Mouse (Mus musculus) embryonic facial prominence, embryonic 15.5 days (tissue): ENCODE measurements around the gene Dcaf5. TPM values are rescaled to one million over a fixed set of nuclear protein-coding genes. Genes with fewer than 3 reads are reported as not detected.

Source experiments
- ATAC-seq: fragments of 200-750 bp; cut with Nextera tagmentation; 2 replicates; pipeline ENCODE4 v1.8.0; 2017; ENCODE audit warnings: low read depth, moderate TSS enrichment; ENCODE audit not compliant: insufficient number of reproducible peaks, low FRiP score, low TSS enrichment
- H3K27ac ChIP-seq: fragments of 300-500 bp; sonication (generic); replicated peaks from 2 replicates; pipeline ENCODE4 v1.5.1; 2015; ENCODE audit warnings: mild to moderate bottlenecking, inconsistent platforms
- H3K27me3 ChIP-seq: fragments of 300-500 bp; sonication (generic); 2 replicates; pipeline ENCODE4 v1.6.1; 2015; ENCODE audit warnings: inconsistent platforms
- H3K36me3 ChIP-seq: fragments of 300-500 bp; sonication (generic); 2 replicates; pipeline ENCODE4 v1.6.1; 2015; ENCODE audit warnings: mild to moderate bottlenecking, inconsistent platforms
- H3K4me1 ChIP-seq: fragments of 300-500 bp; sonication (generic); 2 replicates; pipeline ENCODE4 v1.6.1; 2015; ENCODE audit warnings: inconsistent platforms
- H3K4me2 ChIP-seq: fragments of 300-500 bp; sonication (generic); replicated peaks from 2 replicates; pipeline ENCODE4 v1.6.1; 2015; ENCODE audit warnings: mild to moderate bottlenecking, inconsistent platforms
- H3K4me3 ChIP-seq: fragments of 300-500 bp; sonication (generic); replicated peaks from 2 replicates; pipeline ENCODE4 v1.5.1; 2015; ENCODE audit warnings: mild to moderate bottlenecking, inconsistent platforms
- H3K9ac ChIP-seq: fragments of 300-500 bp; sonication (generic); 2 replicates; pipeline ENCODE4 v1.6.1; 2015; ENCODE audit warnings: inconsistent platforms
- H3K9me3 ChIP-seq: fragments of 300-500 bp; sonication (generic); replicated peaks from 2 replicates; pipeline ENCODE4 v1.6.1; 2016; ENCODE audit warnings: inconsistent platforms
- WGBS: fragments of 180-500 bp; shearing (Covaris S2); methylation state at CpG from one replicate; pipeline ENCODE4 v1.1.7; 2015; 5-methylcytosine and 5-hydroxymethylcytosine counted together
- polyA plus RNA-seq: library from polyadenylated mRNA; unstranded; fragments of >200 nt; fragmentation: Nextera tagmentation; extraction: Ambion mirVana; gene quantifications from 2 replicates; pipeline ENCODE4 v1.2.1, GENCODE M21; 2015

Dcaf5 gene
- polyA plus RNA-seq, 1 experiment from 2014 or later: 13.7 TPM

DNA sequence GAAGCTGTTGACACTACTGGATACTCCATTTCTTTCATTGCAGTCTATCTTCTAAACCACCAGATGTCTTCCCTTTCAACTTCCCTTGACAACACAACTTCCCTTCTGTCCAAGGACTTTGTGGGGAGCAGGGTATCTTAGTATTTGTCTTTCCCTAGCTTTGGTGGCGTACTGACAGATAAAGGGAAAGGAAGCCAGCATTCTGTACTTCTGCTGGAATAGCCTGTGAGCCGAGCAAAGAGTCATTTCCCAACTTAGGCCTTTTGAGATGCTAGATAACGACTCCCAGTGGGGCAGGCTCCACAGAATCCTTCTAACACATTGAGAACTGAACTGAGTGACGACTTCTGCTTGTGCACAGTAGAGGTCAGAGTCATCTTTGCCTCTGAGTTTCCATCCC, 102.2 kb downstream of the Dcaf5 start:
- Histone ChIP-seq H3K4me3 (no peak overlapping the region), H3K36me3 (peaks cover 30% of the 10 kb centered on the region), H3K4me2 (no peak overlapping the region), H3K27ac (no peak overlapping the region), H3K27me3 (no peaks in the 10 kb centered on the region), H3K9ac (no peak overlapping the region), H3K9me3 (no peaks in the 10 kb centered on the region), H3K4me1 (no peaks in the 10 kb centered on the region)
- ATAC-seq: no peak
- WGBS: 77% methylated on average over 4 of the region's 4 CpGs

DNA sequence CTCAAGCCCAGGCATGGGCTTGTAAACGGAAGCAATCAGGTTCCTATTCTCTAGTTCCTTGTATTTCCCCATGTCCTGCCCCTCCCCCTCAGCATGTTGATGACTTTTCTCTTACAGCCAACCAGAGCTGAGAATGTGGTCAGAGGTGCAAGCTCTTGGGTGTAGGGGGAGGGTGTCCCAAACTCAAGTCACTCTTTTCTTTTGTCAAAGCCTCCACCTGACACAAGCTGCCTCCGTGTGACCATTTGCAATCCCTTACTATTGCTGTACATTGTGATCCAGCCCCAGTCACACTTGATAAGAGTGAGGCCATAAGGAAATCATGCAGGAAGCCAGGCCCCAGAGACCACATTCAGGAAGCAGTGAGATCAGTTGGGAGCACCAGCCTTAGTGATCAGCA, 104.8 kb downstream of the Dcaf5 start:
- no peak overlapping the region for H3K9ac ChIP-seq
- H3K27me3 ChIP-seq: no peaks in the 10 kb centered on the region
- H3K4me2 ChIP-seq: no peak overlapping the region
- ATAC-seq: no peak
- H3K9me3 ChIP-seq: no peaks in the 10 kb centered on the region
- no peak overlapping the region for H3K27ac ChIP-seq
- H3K36me3 ChIP-seq: peaks cover 6% of the 10 kb centered on the region; the same call in 1 of the 2 replicates
- 34% methylated on average over 2 of the region's 2 CpGs for WGBS
- no peaks in the 10 kb centered on the region for H3K4me1 ChIP-seq
- H3K4me3 ChIP-seq: no peak overlapping the region

DNA sequence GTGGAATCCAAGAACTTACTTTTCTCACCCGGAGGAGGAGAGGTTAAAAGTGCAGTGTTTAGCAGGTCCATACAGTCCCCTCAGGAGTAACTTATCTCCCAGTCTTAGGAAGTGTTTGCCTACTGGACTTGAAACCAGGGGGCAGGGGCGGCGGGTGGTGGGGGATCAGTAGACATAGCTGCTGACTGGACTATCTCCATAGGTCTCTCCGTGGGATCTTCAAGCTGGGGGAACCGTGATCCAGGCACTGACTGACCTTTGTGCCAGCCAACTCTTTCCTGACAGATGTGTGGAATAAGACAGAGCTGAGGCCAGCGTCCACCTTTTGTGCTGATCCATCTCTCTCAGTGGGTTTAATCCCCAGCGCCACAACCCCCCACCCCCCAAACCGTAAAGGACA, 105.6 kb downstream of the Dcaf5 start:
- ATAC-seq: no peak
- Histone ChIP-seq H3K36me3 (peaks cover 6% of the 10 kb centered on the region; the same call in 1 of the 2 replicates), H3K4me2 (no peak overlapping the region), H3K4me1 (no peaks in the 10 kb centered on the region), H3K4me3 (no peak overlapping the region), H3K9me3 (no peaks in the 10 kb centered on the region), H3K27me3 (no peaks in the 10 kb centered on the region), H3K9ac (no peak overlapping the region), H3K27ac (no peak overlapping the region)
- WGBS: 88% methylated on average over 8 of the region's 8 CpGs

DNA sequence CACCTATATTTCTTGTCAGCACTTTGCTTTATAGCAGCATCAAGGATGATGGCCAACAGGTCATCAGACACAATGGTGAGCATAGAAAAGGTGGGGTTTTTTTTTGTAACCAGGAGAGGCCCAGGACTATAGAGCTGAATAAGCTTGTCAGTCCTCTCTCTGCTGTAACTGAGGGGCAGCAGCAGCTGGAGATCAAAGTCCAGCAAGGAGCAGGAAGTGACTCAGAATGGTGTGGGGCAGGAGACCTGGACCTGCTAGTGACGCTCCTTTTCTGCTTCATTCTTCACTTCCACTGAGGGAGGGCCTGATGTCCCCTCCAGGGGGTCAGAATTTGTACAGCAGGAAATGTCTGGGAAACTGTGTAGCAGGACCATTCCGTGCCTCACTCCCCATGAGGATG, 106.8 kb downstream of the Dcaf5 start:
- Histone ChIP-seq H3K9ac (no peak overlapping the region), H3K4me3 (no peak overlapping the region), H3K9me3 (no peaks in the 10 kb centered on the region), H3K4me1 (0 out of 2 replicates have a peak, but pooled peaks cover 3% of the 10 kb centered on the region), H3K27me3 (no peaks in the 10 kb centered on the region), H3K4me2 (no peak overlapping the region), H3K27ac (no peak overlapping the region), H3K36me3 (no peaks in the 10 kb centered on the region)
- WGBS: 47% methylated on average over 2 of the region's 2 CpGs
- no peak for ATAC-seq

DNA sequence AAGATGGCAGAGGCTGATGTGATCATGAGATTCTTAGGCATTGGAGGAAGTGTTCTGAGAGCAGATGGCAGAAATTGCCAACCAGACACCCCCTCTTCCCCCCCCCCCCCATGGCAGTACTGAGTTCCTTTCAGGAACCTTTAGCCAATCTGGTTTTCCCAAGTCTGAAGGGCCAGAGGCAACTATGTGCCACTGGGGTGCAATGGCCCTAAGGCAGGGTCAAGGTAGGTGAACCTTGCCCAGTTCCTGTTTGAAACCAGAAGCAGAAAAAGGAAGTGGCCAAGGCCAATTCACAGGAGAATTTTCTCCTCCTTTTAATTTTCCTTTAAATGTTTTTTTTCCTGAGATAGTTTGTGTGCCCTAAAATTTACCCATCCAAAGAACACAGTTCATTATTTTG, 110.4 kb downstream of the Dcaf5 start:
- Histone ChIP-seq H3K4me1 (0 out of 2 replicates have a peak, but pooled peaks cover 3% of the 10 kb centered on the region), H3K9me3 (no peaks in the 10 kb centered on the region), H3K27me3 (no peaks in the 10 kb centered on the region), H3K9ac (no peak overlapping the region), H3K27ac (no peak overlapping the region), H3K4me2 (no peak overlapping the region), H3K36me3 (no peaks in the 10 kb centered on the region), H3K4me3 (no peak overlapping the region)
- no peak for ATAC-seq

DNA sequence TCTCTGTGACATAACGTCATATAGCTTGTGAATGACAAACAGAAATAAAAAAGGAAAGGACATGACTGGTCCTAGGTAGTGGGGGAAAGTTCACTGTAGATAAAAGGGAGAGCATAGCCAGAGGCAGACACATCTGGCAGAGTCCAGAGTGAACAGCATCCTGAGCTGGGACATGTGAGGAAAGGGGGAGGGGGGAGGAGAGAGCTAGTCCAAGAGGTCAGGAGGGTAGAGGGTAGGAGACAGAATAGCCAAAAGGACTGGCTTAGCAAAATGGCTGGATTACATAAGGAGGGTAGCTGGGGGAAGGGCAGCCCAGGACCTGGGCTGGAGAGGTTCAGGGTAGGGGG, 111.6 kb downstream of the Dcaf5 start:
- H3K36me3 ChIP-seq: no peaks in the 10 kb centered on the region
- 0 out of 2 replicates have a peak, but pooled peaks cover 3% of the 10 kb centered on the region for H3K4me1 ChIP-seq
- no peaks in the 10 kb centered on the region for H3K9me3 ChIP-seq
- H3K27me3 ChIP-seq: no peaks in the 10 kb centered on the region
- ATAC-seq: no peak
- H3K4me2 ChIP-seq: no peak overlapping the region
- no peak overlapping the region for H3K27ac ChIP-seq
- no peak overlapping the region for H3K9ac ChIP-seq
- H3K4me3 ChIP-seq: no peak overlapping the region
- WGBS: 46% methylated on average over 1 of the region's 1 CpGs

DNA sequence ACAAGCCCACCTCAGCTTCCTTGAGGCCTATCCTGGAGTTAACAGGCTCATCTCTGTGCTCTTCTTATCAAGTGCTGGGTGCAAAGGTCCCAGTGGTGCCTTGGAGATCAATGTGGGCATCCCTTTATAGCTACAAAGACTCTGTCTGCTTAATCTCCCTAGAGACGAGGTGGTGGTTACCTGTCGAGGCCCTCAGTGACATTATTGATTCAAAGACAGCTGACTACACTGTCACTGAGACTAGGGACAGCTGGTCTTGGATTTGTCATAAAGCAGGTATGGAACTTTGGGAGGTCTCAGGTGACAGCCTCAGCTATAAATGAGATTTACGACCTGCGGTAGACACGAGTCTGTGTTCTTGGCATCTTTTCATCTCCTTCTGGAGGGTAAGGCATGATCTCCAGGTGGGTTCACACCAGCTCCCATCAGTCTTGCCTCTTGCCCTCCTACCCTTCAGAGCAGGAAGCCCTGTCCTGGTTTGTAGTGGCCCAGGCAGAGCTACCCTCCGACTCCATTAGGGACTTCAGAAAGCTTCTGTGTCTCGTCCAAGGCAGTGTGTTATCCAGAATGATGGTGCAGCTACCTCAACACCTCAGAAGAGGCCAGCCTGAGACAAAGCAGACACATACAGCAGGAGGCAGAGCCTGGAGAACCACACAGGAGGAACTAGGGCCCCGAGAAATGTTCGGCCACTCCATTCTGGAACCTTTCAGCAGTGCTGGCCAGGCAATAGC, 112.2 kb downstream of the Dcaf5 start:
- WGBS: 70% methylated on average over 9 of the region's 9 CpGs
- Histone ChIP-seq H3K36me3 (no peaks in the 10 kb centered on the region), H3K4me2 (no peak overlapping the region), H3K9ac (no peak overlapping the region), H3K27ac (no peak overlapping the region), H3K9me3 (no peaks in the 10 kb centered on the region), H3K27me3 (no peaks in the 10 kb centered on the region), H3K4me3 (no peak overlapping the region), H3K4me1 (0 out of 2 replicates have a peak, but pooled peaks cover 3% of the 10 kb centered on the region)
- ATAC-seq: no peak

DNA sequence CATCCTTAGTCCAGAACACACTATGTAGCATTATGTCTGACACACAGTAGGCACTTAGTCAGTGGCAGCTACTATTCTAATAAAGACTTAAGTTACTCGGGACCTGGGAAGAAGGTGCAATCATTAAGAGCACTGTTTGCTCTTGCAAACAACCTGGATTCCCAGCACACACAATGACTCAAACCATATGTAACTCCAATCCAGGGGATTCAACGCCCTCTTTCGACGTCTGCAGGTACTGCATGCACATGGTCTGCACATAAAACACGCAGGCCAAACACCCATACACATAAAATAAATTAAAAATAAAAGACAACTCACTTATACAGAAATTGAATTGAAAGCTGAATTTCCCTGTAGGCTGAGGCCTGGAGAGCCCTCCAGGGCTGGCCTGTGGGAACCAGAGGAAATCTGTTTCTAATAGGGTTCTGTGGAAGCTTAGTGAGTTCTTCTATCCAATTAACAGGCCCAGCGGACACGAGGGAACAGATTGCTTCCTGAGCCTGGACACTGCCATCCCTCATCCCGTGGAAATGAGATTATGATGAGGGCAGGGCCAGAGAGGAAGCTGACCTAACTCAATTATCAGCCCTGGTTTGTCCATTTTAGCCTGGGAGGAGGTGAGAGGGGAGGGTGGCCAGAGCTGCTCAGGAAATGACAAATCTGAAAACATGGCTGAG, 112.9 kb downstream of the Dcaf5 start:
- H3K9me3 ChIP-seq: no peaks in the 10 kb centered on the region
- H3K4me1 ChIP-seq: 0 out of 2 replicates have a peak, but pooled peaks cover 3% of the 10 kb centered on the region
- H3K4me3 ChIP-seq: no peak overlapping the region
- WGBS: 54% methylated on average over 8 of the region's 8 CpGs
- H3K27ac ChIP-seq: no peak overlapping the region
- H3K27me3 ChIP-seq: no peaks in the 10 kb centered on the region
- no peak overlapping the region for H3K4me2 ChIP-seq
- ATAC-seq: no peak
- H3K36me3 ChIP-seq: no peaks in the 10 kb centered on the region
- no peak overlapping the region for H3K9ac ChIP-seq

DNA sequence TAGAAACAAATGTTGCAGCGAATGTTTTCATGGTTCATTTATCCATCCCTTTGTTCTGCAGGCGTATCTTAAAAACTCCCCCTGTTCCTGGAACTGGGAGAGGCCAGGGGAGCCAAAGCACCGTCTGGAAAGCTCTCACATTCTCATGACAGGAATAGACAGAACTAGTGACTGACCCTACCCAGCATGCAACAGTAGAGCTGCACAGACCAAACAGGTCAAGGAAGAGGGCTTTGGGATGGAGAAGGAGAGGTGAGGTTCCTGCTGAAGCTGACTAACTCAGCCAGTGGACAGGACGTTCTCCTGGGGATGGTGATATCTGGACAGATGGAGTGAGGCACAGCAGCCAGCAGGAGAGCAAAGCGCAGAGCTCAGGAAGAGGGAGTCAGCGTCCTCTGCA, 113.9 kb downstream of the Dcaf5 start:
- Histone ChIP-seq H3K9ac (no peak overlapping the region), H3K4me3 (no peak overlapping the region), H3K27me3 (no peaks in the 10 kb centered on the region), H3K4me2 (no peak overlapping the region), H3K4me1 (0 out of 2 replicates have a peak, but pooled peaks cover 3% of the 10 kb centered on the region), H3K36me3 (no peaks in the 10 kb centered on the region), H3K9me3 (no peaks in the 10 kb centered on the region), H3K27ac (no peak overlapping the region)
- 61% methylated on average over 6 of the region's 6 CpGs for WGBS
- no peak for ATAC-seq

DNA sequence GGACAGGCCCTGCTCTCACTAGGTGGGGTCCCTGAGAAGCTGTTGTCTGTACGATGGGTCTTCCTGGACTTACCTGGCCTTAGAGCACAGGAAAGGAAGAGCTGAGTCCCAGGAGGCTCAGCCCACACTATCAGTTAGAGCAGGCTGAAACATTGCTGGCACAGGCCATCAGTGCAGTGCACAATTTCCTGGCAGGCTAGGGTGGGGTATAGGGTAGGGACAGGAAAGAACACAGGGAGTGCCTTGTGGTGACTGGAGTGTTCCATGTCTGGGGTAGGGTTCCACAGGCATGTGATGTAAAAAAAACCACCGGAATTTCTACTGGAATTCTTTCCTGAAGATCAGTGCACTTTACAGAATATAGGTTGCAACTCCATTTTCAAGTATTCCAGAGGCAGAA, 117.3 kb downstream of the Dcaf5 start:
- no peak; the same call in 1 of the 2 replicates for ATAC-seq
- no peak overlapping the region for H3K4me3 ChIP-seq
- no peak overlapping the region for H3K9ac ChIP-seq
- no peaks in the 10 kb centered on the region for H3K27me3 ChIP-seq
- no peaks in the 10 kb centered on the region for H3K36me3 ChIP-seq
- H3K27ac ChIP-seq: no peak overlapping the region
- no peaks in the 10 kb centered on the region for H3K9me3 ChIP-seq
- H3K4me2 ChIP-seq: no peak overlapping the region
- H3K4me1 ChIP-seq: no peaks in the 10 kb centered on the region
- 71% methylated on average over 2 of the region's 2 CpGs for WGBS

DNA sequence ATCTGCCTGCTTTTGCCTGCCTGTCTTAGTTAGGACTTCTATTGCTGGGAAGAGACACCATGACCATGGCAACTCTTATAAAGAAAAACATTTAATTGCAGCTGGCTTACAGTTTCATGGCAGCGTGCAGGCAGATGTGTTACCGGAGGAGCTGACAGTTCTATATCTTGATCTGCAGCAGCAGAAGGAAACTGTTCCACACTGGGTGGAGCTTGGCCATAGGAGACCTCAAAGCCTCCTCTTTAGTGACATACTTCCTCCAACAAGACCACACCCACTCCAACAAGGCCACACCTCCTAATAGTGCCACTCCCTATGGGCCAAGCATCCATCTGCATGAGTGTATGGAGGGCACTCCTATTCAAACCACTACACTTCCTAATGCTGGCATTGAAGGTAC, 121.1 kb downstream of the Dcaf5 start:
- H3K4me2 ChIP-seq: no peak overlapping the region
- H3K4me1 ChIP-seq: no peaks in the 10 kb centered on the region
- no peaks in the 10 kb centered on the region for H3K36me3 ChIP-seq
- H3K9me3 ChIP-seq: no peaks in the 10 kb centered on the region
- no peak overlapping the region for H3K27ac ChIP-seq
- H3K27me3 ChIP-seq: no peaks in the 10 kb centered on the region
- WGBS: 84% methylated on average over 2 of the region's 2 CpGs
- H3K9ac ChIP-seq: no peak overlapping the region
- no peak overlapping the region for H3K4me3 ChIP-seq
- no peak for ATAC-seq
